Mouse (Mus musculus) E14TG2a.4 (cell line): ENCODE data around the gene Polm.

Experiments
- H3K27me3 ChIP-seq: 2 replicates; pipeline ENCODE4 v1.6.1; 2014; ENCODE audit warnings: low read length, control low read depth; ENCODE audit not compliant: insufficient read depth
- H3K36me3 ChIP-seq: 2 replicates; pipeline ENCODE4 v1.6.1; 2014; ENCODE audit warnings: low read length, control low read depth; ENCODE audit not compliant: insufficient read depth
- H3K4me1 ChIP-seq: replicated peaks from 2 replicates; pipeline ENCODE4 v1.6.1; 2014; ENCODE audit warnings: low read depth, low read length, control low read depth
- H3K4me3 ChIP-seq: replicated peaks from 2 replicates; pipeline ENCODE4 v1.5.1; 2014; ENCODE audit warnings: mild to moderate bottlenecking, low read length
- H3K9me3 ChIP-seq: 2 replicates; pipeline ENCODE4 v1.6.1; 2014; ENCODE audit warnings: low read length, control low read depth
- CTCF ChIP-seq: conservative IDR thresholded peaks from 2 replicates; pipeline ENCODE4 v1.5.1; 2014; ENCODE audit warnings: low read length
- NANOG ChIP-seq: IDR thresholded peaks from 2 replicates; pipeline ENCODE4 v1.6.1; 2014; ENCODE audit warnings: borderline replicate concordance, low read length, mixed read lengths
- POU5F1 ChIP-seq: IDR thresholded peaks from 2 replicates; pipeline ENCODE4 v1.6.1; 2014; ENCODE audit warnings: low read length, borderline replicate concordance

Polm gene

GRCm38 (mm10) chr11:5787671-5788055, 50.2 kb downstream of the Polm start:
- Histone ChIP-seq H3K4me3 (peak overlapping the region; percentile 94), H3K27me3 (no peaks in the 10 kb centered on the region), H3K9me3 (no peaks in the 10 kb centered on the region), H3K4me1 (peaks cover 44% of the 10 kb centered on the region), H3K36me3 (peaks cover 37% of the 10 kb centered on the region)
- TF ChIP-seq CTCF (no peak), NANOG (no peak), POU5F1 (no peak)

- no peaks in the 10 kb centered on the region for H3K27me3 ChIP-seq
- H3K4me3 ChIP-seq: no peak overlapping the region
- no peaks in the 10 kb centered on the region for H3K9me3 ChIP-seq
- TF ChIP-seq CTCF (no peak), NANOG (no peak), POU5F1 (no peak)
- H3K36me3 ChIP-seq: peaks cover 22% of the 10 kb centered on the region
- peaks cover 42% of the 10 kb centered on the region for H3K4me1 ChIP-seq
These were observed 52.1 kb downstream of the Polm start for GRCm38 (mm10) chr11:5785732-5786131.

GRCm38 (mm10) chr11:5782199-5782944, 55.4 kb downstream of the Polm start:
- Histone ChIP-seq H3K4me3 (no peak overlapping the region), H3K27me3 (no peaks in the 10 kb centered on the region), H3K9me3 (no peaks in the 10 kb centered on the region), H3K4me1 (peaks cover 19% of the 10 kb centered on the region), H3K36me3 (peaks cover 14% of the 10 kb centered on the region; the same call in 1 of the 2 replicates)
- TF ChIP-seq CTCF (no peak), NANOG (no peak), POU5F1 (no peak)

- H3K36me3 ChIP-seq: peaks cover 14% of the 10 kb centered on the region; the same call in 1 of the 2 replicates
These were observed 57.7 kb downstream of the Polm start for GRCm38 (mm10) chr11:5780035-5780499.

GRCm38 (mm10) chr11:5778481-5778880, 59.3 kb downstream of the Polm start:
- Histone ChIP-seq H3K9me3 (no peaks in the 10 kb centered on the region), H3K36me3 (peaks cover 11% of the 10 kb centered on the region; the same call in 1 of the 2 replicates), H3K27me3 (no peaks in the 10 kb centered on the region), H3K4me1 (peaks cover 9% of the 10 kb centered on the region), H3K4me3 (no peak overlapping the region)
- TF ChIP-seq POU5F1 (no peak), CTCF (peak; percentile 63)

More at GRCm38 (mm10) chr11:5780035-5780499, 57.7 kb downstream of the Polm start:
- H3K9me3 ChIP-seq: no peaks in the 10 kb centered on the region
- TF ChIP-seq NANOG: no peak
- no peak for TF ChIP-seq CTCF
- no peak for TF ChIP-seq POU5F1
- H3K27me3 ChIP-seq: no peaks in the 10 kb centered on the region
- peaks cover 9% of the 10 kb centered on the region for H3K4me1 ChIP-seq
- no peak overlapping the region for H3K4me3 ChIP-seq
